Mouse (Mus musculus): ENCODE data around the gene Slc4a5. TPM values are rescaled to one million over a fixed set of nuclear protein-coding genes. Genes with fewer than 3 reads are reported as not detected.

Slc4a5 gene
- polyA plus RNA-seq, 1 experiment from 2014 or later = 0.16 TPM

DNA sequence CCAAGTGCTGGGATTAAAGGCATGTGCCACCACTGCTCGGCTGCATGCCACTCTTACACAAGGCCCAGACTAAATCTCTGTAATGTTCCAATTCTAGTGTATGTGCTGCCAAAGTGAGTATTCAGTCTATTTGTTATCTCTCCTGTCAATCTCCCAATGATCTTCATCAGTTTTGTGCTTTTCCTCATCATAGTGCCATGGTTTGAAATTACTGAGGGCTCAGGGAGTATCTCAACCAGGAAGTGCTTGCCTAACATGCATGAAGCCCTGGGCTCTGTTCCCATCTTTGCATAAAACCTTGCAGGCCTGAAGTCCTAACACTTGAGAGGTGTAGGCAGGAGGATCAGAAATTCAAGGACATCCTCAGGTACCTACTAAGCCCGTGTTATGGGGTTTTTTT is 103.2 kb downstream of the Slc4a5 start:
- no peak for ATAC-seq (ENCODE audit: insufficient number of reproducible peaks, insufficient read depth, low FRiP score, low read depth)
- no peaks in the 10 kb centered on the region for H3K36me3 ChIP-seq (ENCODE audit: control insufficient read depth, insufficient read depth, low read length)
- H3K27me3 ChIP-seq (ENCODE audit: control insufficient read depth, insufficient read depth, low read length) = no peaks in the 10 kb centered on the region
- H3K27ac ChIP-seq (replicated peaks in 1 of 2; ENCODE audit: control insufficient read depth in 1 of 2, insufficient read depth in 1 of 2, low read depth in 2 of 2, low read length in 2 of 2) = no peak overlapping the region
- 72% methylated on average over 2 of the region's 2 CpGs for WGBS
- no peak overlapping the region for H3K4me2 ChIP-seq (ENCODE audit: low read length)
- no peaks in the 10 kb centered on the region for H3K9me3 ChIP-seq (ENCODE audit: control insufficient read depth, low read length)
- H3K9ac ChIP-seq (ENCODE audit: low read length) = no peak overlapping the region
- peaks cover 2 to 13% of the 10 kb centered on the region in 2 experiments for H3K4me1 ChIP-seq (ENCODE audit: control insufficient read depth in 2 of 2, insufficient read depth in 2 of 2, low read length in 2 of 2)
- H3K4me3 ChIP-seq (ENCODE audit: control insufficient read depth in 1 of 2, insufficient read depth in 1 of 2, low read depth in 1 of 2, low read length in 2 of 2) = no peak overlapping the region

DNA sequence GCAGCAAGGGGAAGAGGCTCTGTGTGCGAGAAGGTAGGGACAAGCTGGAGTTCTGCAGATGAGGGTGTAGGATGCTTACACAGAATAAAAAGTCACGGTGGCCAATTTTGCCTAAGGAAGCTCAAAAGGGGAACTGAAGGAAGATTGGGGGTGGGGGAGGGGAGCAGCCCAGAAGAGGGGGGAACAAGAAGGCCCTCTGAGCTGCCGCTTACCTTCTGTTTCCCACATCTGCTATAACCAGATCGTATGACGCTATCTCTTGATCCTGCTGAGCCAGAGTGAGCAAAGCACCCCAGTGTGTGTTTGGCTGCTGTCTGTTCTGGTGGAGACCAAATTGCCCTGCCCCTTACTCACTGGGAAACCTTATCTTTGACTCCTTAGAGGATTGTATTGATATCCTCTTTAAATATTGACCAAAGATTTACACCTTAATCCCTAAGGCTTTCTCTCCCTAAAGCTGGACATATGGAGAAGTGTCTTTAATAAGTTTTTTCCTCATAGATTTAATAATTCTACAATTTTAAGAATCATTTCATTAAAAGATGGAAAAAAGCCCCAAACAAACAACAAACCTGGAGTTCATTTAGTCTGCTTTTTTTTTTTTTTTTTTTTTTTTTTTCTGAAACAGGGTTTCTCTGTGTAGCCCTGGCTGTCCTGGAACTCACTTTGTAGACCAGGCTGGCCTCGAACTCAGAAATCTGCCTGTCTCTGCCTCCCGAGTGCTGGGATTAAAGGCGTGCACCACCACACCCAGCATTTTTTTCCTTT is 104.2 kb downstream of the Slc4a5 start:
- Histone ChIP-seq H3K4me2 (ENCODE audit: low read length) (no peak overlapping the region), H3K4me3 (ENCODE audit: control insufficient read depth in 1 of 2, insufficient read depth in 1 of 2, low read depth in 1 of 2, low read length in 2 of 2) (no peak overlapping the region), H3K9me3 (ENCODE audit: control insufficient read depth, low read length) (no peaks in the 10 kb centered on the region), H3K36me3 (ENCODE audit: control insufficient read depth, insufficient read depth, low read length) (peaks cover 5% of the 10 kb centered on the region), H3K9ac (ENCODE audit: low read length) (no peak overlapping the region), H3K27me3 (ENCODE audit: control insufficient read depth, insufficient read depth, low read length) (no peaks in the 10 kb centered on the region), H3K4me1 (ENCODE audit: control insufficient read depth in 2 of 2, insufficient read depth in 2 of 2, low read length in 2 of 2) (peaks cover 2 to 13% of the 10 kb centered on the region in 2 experiments), H3K27ac (replicated peaks in 1 of 2; ENCODE audit: control insufficient read depth in 1 of 2, insufficient read depth in 1 of 2, low read depth in 2 of 2, low read length in 2 of 2) (no peak overlapping the region)
- ATAC-seq (ENCODE audit: insufficient number of reproducible peaks, insufficient read depth, low FRiP score, low read depth) = no peak
- 59% methylated on average over 8 of the region's 8 CpGs for WGBS

- peak; percentile 96 for ATAC-seq (ENCODE audit: insufficient number of reproducible peaks, insufficient read depth, low FRiP score, low read depth)
- 2% methylated on average over 65 of the region's 65 CpGs for WGBS
Observed at GRCm38 (mm10) chr6:83325525-83326393, 106.1 kb downstream of the Slc4a5 start, which contains the start of the genes Mthfd2 and Mob1a. Gene Mthfd2 (minus strand): TSS chr6:83325908. Gene Mob1a (plus strand): TSS chr6:83326016.

GRCm38 (mm10) chr6:83326394-83326736 is 106.7 kb downstream of the Slc4a5 start:
- Histone ChIP-seq H3K27ac (replicated peaks in 1 of 2; ENCODE audit: control insufficient read depth in 1 of 2, insufficient read depth in 1 of 2, low read depth in 2 of 2, low read length in 2 of 2) (peak overlapping the region; percentile 89 to 93), H3K4me1 (ENCODE audit: control insufficient read depth in 2 of 2, insufficient read depth in 2 of 2, low read length in 2 of 2) (peaks cover 2 to 13% of the 10 kb centered on the region in 2 experiments), H3K27me3 (ENCODE audit: control insufficient read depth, insufficient read depth, low read length) (no peaks in the 10 kb centered on the region), H3K36me3 (ENCODE audit: control insufficient read depth, insufficient read depth, low read length) (peaks cover 28% of the 10 kb centered on the region), H3K4me2 (ENCODE audit: low read length) (peak overlapping the region; percentile 74), H3K4me3 (ENCODE audit: control insufficient read depth in 1 of 2, insufficient read depth in 1 of 2, low read depth in 1 of 2, low read length in 2 of 2) (peak overlapping the region; percentile 69 to 96), H3K9ac (ENCODE audit: low read length) (peak overlapping the region; percentile 85), H3K9me3 (ENCODE audit: control insufficient read depth, low read length) (no peaks in the 10 kb centered on the region)
- ATAC-seq (ENCODE audit: insufficient number of reproducible peaks, insufficient read depth, low FRiP score, low read depth) = no peak
- WGBS = 6% methylated on average over 6 of the region's 6 CpGs

More at GRCm38 (mm10) chr6:83325525-83326393, 106.1 kb downstream of the Slc4a5 start, which contains the start of the genes Mthfd2 and Mob1a:
- Histone ChIP-seq H3K27ac (replicated peaks in 1 of 2; ENCODE audit: control insufficient read depth in 1 of 2, insufficient read depth in 1 of 2, low read depth in 2 of 2, low read length in 2 of 2) (peak within 1 kb of the TSS; percentile 89 to 93), H3K4me3 (ENCODE audit: control insufficient read depth in 1 of 2, insufficient read depth in 1 of 2, low read depth in 1 of 2, low read length in 2 of 2) (peak within 1 kb of the TSS; percentile 69 to 96), H3K4me1 (ENCODE audit: control insufficient read depth in 2 of 2, insufficient read depth in 2 of 2, low read length in 2 of 2) (peaks cover 2 to 13% of the 10 kb centered on the region in 2 experiments), H3K36me3 (ENCODE audit: control insufficient read depth, insufficient read depth, low read length) (peaks cover 22% of the 10 kb centered on the region), H3K9ac (ENCODE audit: low read length) (peak within 1 kb of the TSS; percentile 85), H3K27me3 (ENCODE audit: control insufficient read depth, insufficient read depth, low read length) (no peaks in the 10 kb centered on the region), H3K9me3 (ENCODE audit: control insufficient read depth, low read length) (no peaks in the 10 kb centered on the region), H3K4me2 (ENCODE audit: low read length) (peak within 1 kb of the TSS; percentile 74)

DNA sequence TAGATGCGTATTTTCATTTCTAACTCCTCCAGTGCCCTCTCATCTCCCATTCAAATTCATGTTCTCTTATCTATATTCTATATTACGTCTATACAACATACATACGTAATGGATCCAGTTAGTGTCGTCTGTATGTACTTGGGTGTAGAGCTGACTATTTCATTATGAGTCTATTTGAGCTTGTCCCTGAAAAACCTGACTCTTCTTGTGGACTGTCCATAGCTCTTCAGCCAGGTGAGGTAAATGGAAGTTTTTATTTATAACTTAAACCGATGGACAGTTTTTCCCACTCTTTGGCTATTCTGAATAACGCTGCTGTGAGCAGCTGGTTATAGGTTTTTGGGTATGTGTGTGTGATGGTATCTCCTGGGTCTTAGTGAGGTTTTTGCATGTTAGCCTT is 107.1 kb downstream of the Slc4a5 start:
- Histone ChIP-seq H3K27me3 (ENCODE audit: control insufficient read depth, insufficient read depth, low read length) (no peaks in the 10 kb centered on the region), H3K4me1 (ENCODE audit: control insufficient read depth in 2 of 2, insufficient read depth in 2 of 2, low read length in 2 of 2) (peaks cover 2 to 13% of the 10 kb centered on the region in 2 experiments), H3K36me3 (ENCODE audit: control insufficient read depth, insufficient read depth, low read length) (peaks cover 32% of the 10 kb centered on the region), H3K4me3 (ENCODE audit: control insufficient read depth in 1 of 2, insufficient read depth in 1 of 2, low read depth in 1 of 2, low read length in 2 of 2) (peak overlapping the region; percentile 69 to 96; a peak in 3 of 4 replicates), H3K27ac (replicated peaks in 1 of 2; ENCODE audit: control insufficient read depth in 1 of 2, insufficient read depth in 1 of 2, low read depth in 2 of 2, low read length in 2 of 2) (0 out of 4 replicates have a peak overlapping the region, but pooled peaks of 1 of the 2 experiments have one; percentile 89), H3K4me2 (ENCODE audit: low read length) (peak overlapping the region; percentile 74), H3K9ac (ENCODE audit: low read length) (peak overlapping the region; percentile 85), H3K9me3 (ENCODE audit: control insufficient read depth, low read length) (no peaks in the 10 kb centered on the region)
- 53% methylated on average over 6 of the region's 6 CpGs for WGBS
- no peak for ATAC-seq (ENCODE audit: insufficient number of reproducible peaks, insufficient read depth, low FRiP score, low read depth)

- Histone ChIP-seq H3K27me3 (ENCODE audit: control insufficient read depth, insufficient read depth, low read length) (no peaks in the 10 kb centered on the region), H3K27ac (replicated peaks in 1 of 2; ENCODE audit: control insufficient read depth in 1 of 2, insufficient read depth in 1 of 2, low read depth in 2 of 2, low read length in 2 of 2) (no peak overlapping the region), H3K9ac (ENCODE audit: low read length) (no peak overlapping the region), H3K4me2 (ENCODE audit: low read length) (no peak overlapping the region), H3K4me1 (ENCODE audit: control insufficient read depth in 2 of 2, insufficient read depth in 2 of 2, low read length in 2 of 2) (peaks cover 2 to 13% of the 10 kb centered on the region in 2 experiments), H3K36me3 (ENCODE audit: control insufficient read depth, insufficient read depth, low read length) (peaks cover 42% of the 10 kb centered on the region), H3K9me3 (ENCODE audit: control insufficient read depth, low read length) (no peaks in the 10 kb centered on the region), H3K4me3 (ENCODE audit: control insufficient read depth in 1 of 2, insufficient read depth in 1 of 2, low read depth in 1 of 2, low read length in 2 of 2) (no peak overlapping the region)
- no peak for ATAC-seq (ENCODE audit: insufficient number of reproducible peaks, insufficient read depth, low FRiP score, low read depth)
- WGBS = 91% methylated on average over 3 of the region's 3 CpGs
Observed at GRCm38 (mm10) chr6:83327591-83328190, 108.1 kb downstream of the Slc4a5 start.

GRCm38 (mm10) chr6:83341387-83341786 is 121.8 kb downstream of the Slc4a5 start:
- no peak overlapping the region for H3K4me2 ChIP-seq (ENCODE audit: low read length)
- WGBS = 46% methylated on average over 3 of the region's 3 CpGs
- H3K36me3 ChIP-seq (ENCODE audit: control insufficient read depth, insufficient read depth, low read length) = peaks cover 69% of the 10 kb centered on the region
- H3K4me1 ChIP-seq (ENCODE audit: control insufficient read depth in 2 of 2, insufficient read depth in 2 of 2, low read length in 2 of 2) = no peaks in the 10 kb centered on the region
- no peak overlapping the region for H3K27ac ChIP-seq (replicated peaks in 1 of 2; ENCODE audit: control insufficient read depth in 1 of 2, insufficient read depth in 1 of 2, low read depth in 2 of 2, low read length in 2 of 2)
- H3K4me3 ChIP-seq (ENCODE audit: control insufficient read depth in 1 of 2, insufficient read depth in 1 of 2, low read depth in 1 of 2, low read length in 2 of 2) = no peak overlapping the region
- H3K9ac ChIP-seq (ENCODE audit: low read length) = no peak overlapping the region
- ATAC-seq (ENCODE audit: insufficient number of reproducible peaks, insufficient read depth, low FRiP score, low read depth) = no peak
- H3K9me3 ChIP-seq (ENCODE audit: control insufficient read depth, low read length) = no peaks in the 10 kb centered on the region
- H3K27me3 ChIP-seq (ENCODE audit: control insufficient read depth, insufficient read depth, low read length) = no peaks in the 10 kb centered on the region
